Mouse (Mus musculus) kidney, embryonic 14.5 days (tissue): ENCODE results near the gene Npsr1. TPM values are rescaled to one million over a fixed set of nuclear protein-coding genes. Genes with fewer than 3 reads are reported as not detected.

Experiments
- ATAC-seq: fragments of 200-750 bp; cut with Nextera tagmentation; 2 replicates; pipeline ENCODE4 v1.8.0; 2017; ENCODE audit warnings: moderate number of reproducible peaks, mild to moderate bottlenecking, moderate TSS enrichment, moderate library complexity; ENCODE audit not compliant: low FRiP score, low TSS enrichment
- H3K27ac ChIP-seq: fragments of 300-500 bp; sonication (generic); 2 replicates; pipeline ENCODE4 v1.5.1; 2014; ENCODE audit warnings: low read depth, mild to moderate bottlenecking, low read length, moderate library complexity, mixed read lengths
- H3K27me3 ChIP-seq: fragments of 300-500 bp; sonication (generic); 2 replicates; pipeline ENCODE4 v1.6.1; 2014; ENCODE audit warnings: mild to moderate bottlenecking, low read length; ENCODE audit not compliant: control insufficient read depth, insufficient read depth
- H3K36me3 ChIP-seq: fragments of 300-500 bp; sonication (generic); 2 replicates; pipeline ENCODE4 v1.6.1; 2014; ENCODE audit warnings: low read length, mixed read lengths; ENCODE audit not compliant: control insufficient read depth, insufficient read depth
- H3K4me1 ChIP-seq: fragments of 300-500 bp; sonication (generic); 2 replicates; pipeline ENCODE4 v1.6.1; 2014; ENCODE audit warnings: low read length, mixed read lengths; ENCODE audit not compliant: control insufficient read depth, insufficient read depth
- H3K4me2 ChIP-seq: fragments of 300-500 bp; sonication (generic); replicated peaks from 2 replicates; pipeline ENCODE4 v1.6.1; 2014; ENCODE audit warnings: low read depth, mild to moderate bottlenecking, low read length
- H3K4me3 ChIP-seq: fragments of 300-500 bp; sonication (generic); 2 replicates; pipeline ENCODE4 v1.5.1; 2014; ENCODE audit warnings: mild to moderate bottlenecking, low read length
- H3K9ac ChIP-seq: fragments of 300-500 bp; sonication (generic); 2 replicates; pipeline ENCODE4 v1.6.1; 2014; ENCODE audit warnings: low read depth, mild to moderate bottlenecking, low read length, moderate library complexity
- H3K9me3 ChIP-seq: fragments of 300-500 bp; sonication (generic); 2 replicates; pipeline ENCODE4 v1.6.1; 2016; ENCODE audit warnings: low read length; ENCODE audit not compliant: control insufficient read depth
- WGBS: fragments of 180-500 bp; shearing (Covaris S2); extraction: QIAGEN DNeasy Blood & Tissue Kit; methylation state at CpG from one replicate; pipeline ENCODE4 v1.1.7; 2014; 5-methylcytosine and 5-hydroxymethylcytosine counted together
- polyA plus RNA-seq: library from polyadenylated mRNA; unstranded; fragments of >200 nt; fragmentation: Nextera tagmentation; extraction: Ambion mirVana; gene quantifications from 2 replicates; pipeline ENCODE4 v1.2.1, GENCODE M21; 2014

Npsr1 gene
- polyA plus RNA-seq, 1 experiment from 2014 or later = 0.46 TPM

- H3K4me2 ChIP-seq = no peak overlapping the region
- H3K4me3 ChIP-seq = no peak overlapping the region
- no peak for ATAC-seq
- no peak overlapping the region for H3K27ac ChIP-seq
- H3K4me1 ChIP-seq = no peaks in the 10 kb centered on the region
- H3K9ac ChIP-seq = no peak overlapping the region
- H3K9me3 ChIP-seq = no peaks in the 10 kb centered on the region
- no peaks in the 10 kb centered on the region for H3K27me3 ChIP-seq
- no peaks in the 10 kb centered on the region for H3K36me3 ChIP-seq
- 53% methylated on average over 2 of the region's 2 CpGs for WGBS
Observed at GRCm38 (mm10) chr9:24189511-24190260, 91.9 kb downstream of the Npsr1 start.

- H3K27me3 ChIP-seq = no peaks in the 10 kb centered on the region
- no peaks in the 10 kb centered on the region for H3K9me3 ChIP-seq
- H3K4me2 ChIP-seq = no peak overlapping the region
- H3K4me1 ChIP-seq = no peaks in the 10 kb centered on the region
- 53% methylated on average over 1 of the region's 1 CpGs for WGBS
- H3K27ac ChIP-seq = no peak overlapping the region
- no peak overlapping the region for H3K9ac ChIP-seq
- H3K4me3 ChIP-seq = no peak overlapping the region
- no peaks in the 10 kb centered on the region for H3K36me3 ChIP-seq
- ATAC-seq = no peak
Observed at GRCm38 (mm10) chr9:24190261-24190588, 92.4 kb downstream of the Npsr1 start.

GRCm38 (mm10) chr9:24198254-24198653 lies 100.5 kb downstream of the Npsr1 start:
- no peaks in the 10 kb centered on the region for H3K27me3 ChIP-seq
- no peaks in the 10 kb centered on the region for H3K36me3 ChIP-seq
- no peak overlapping the region for H3K27ac ChIP-seq
- H3K9ac ChIP-seq = no peak overlapping the region
- H3K4me2 ChIP-seq = no peak overlapping the region
- ATAC-seq = no peak
- no peak overlapping the region for H3K4me3 ChIP-seq
- no peaks in the 10 kb centered on the region for H3K9me3 ChIP-seq
- 89% methylated on average over 1 of the region's 1 CpGs for WGBS
- H3K4me1 ChIP-seq = no peaks in the 10 kb centered on the region

GRCm38 (mm10) chr9:24211636-24212035 lies 113.8 kb downstream of the Npsr1 start:
- WGBS = 93% methylated on average over 1 of the region's 1 CpGs

GRCm38 (mm10) chr9:24217721-24218120 lies 119.9 kb downstream of the Npsr1 start:
- H3K4me3 ChIP-seq = no peak overlapping the region
- no peak overlapping the region for H3K9ac ChIP-seq
- H3K4me1 ChIP-seq = no peaks in the 10 kb centered on the region
- H3K4me2 ChIP-seq = no peak overlapping the region
- no peaks in the 10 kb centered on the region for H3K27me3 ChIP-seq
- 68% methylated on average over 1 of the region's 1 CpGs for WGBS
- ATAC-seq = no peak
- H3K27ac ChIP-seq = no peak overlapping the region
- no peaks in the 10 kb centered on the region for H3K36me3 ChIP-seq
- H3K9me3 ChIP-seq = no peaks in the 10 kb centered on the region

More at GRCm38 (mm10) chr9:24211636-24212035, 113.8 kb downstream of the Npsr1 start:
- Histone ChIP-seq H3K27ac (no peak overlapping the region), H3K9me3 (no peaks in the 10 kb centered on the region), H3K4me1 (no peaks in the 10 kb centered on the region), H3K4me3 (no peak overlapping the region), H3K36me3 (no peaks in the 10 kb centered on the region), H3K27me3 (no peaks in the 10 kb centered on the region), H3K9ac (no peak overlapping the region), H3K4me2 (no peak overlapping the region)
- no peak for ATAC-seq

GRCm38 (mm10) chr9:24236461-24236860 lies 138.7 kb downstream of the Npsr1 start:
- Histone ChIP-seq H3K9me3 (no peaks in the 10 kb centered on the region), H3K27me3 (no peaks in the 10 kb centered on the region), H3K4me3 (no peak overlapping the region), H3K9ac (no peak overlapping the region), H3K27ac (no peak overlapping the region), H3K36me3 (no peaks in the 10 kb centered on the region), H3K4me2 (no peak overlapping the region), H3K4me1 (no peaks in the 10 kb centered on the region)
- no peak for ATAC-seq
- WGBS = 89% methylated on average over 1 of the region's 1 CpGs

- no peak for ATAC-seq
- no peaks in the 10 kb centered on the region for H3K36me3 ChIP-seq
- no peak overlapping the region for H3K27ac ChIP-seq
- H3K4me2 ChIP-seq = no peak overlapping the region
- H3K4me1 ChIP-seq = no peaks in the 10 kb centered on the region
- H3K9me3 ChIP-seq = no peaks in the 10 kb centered on the region
- H3K4me3 ChIP-seq = no peak overlapping the region
- H3K27me3 ChIP-seq = no peaks in the 10 kb centered on the region
- H3K9ac ChIP-seq = no peak overlapping the region
Observed at GRCm38 (mm10) chr9:24247557-24247956, 149.8 kb downstream of the Npsr1 start.

- Histone ChIP-seq H3K36me3 (no peaks in the 10 kb centered on the region), H3K4me1 (no peaks in the 10 kb centered on the region), H3K27me3 (no peaks in the 10 kb centered on the region), H3K4me2 (no peak overlapping the region), H3K9ac (no peak overlapping the region), H3K4me3 (no peak overlapping the region), H3K9me3 (no peaks in the 10 kb centered on the region), H3K27ac (no peak overlapping the region)
- no peak for ATAC-seq
- 66% methylated on average over 8 of the region's 8 CpGs for WGBS
Observed at GRCm38 (mm10) chr9:24254236-24254635, 156.4 kb downstream of the Npsr1 start.

GRCm38 (mm10) chr9:24280498-24281287 lies 182.9 kb downstream of the Npsr1 start:
- Histone ChIP-seq H3K27me3 (no peaks in the 10 kb centered on the region), H3K4me3 (no peak overlapping the region), H3K36me3 (no peaks in the 10 kb centered on the region), H3K9ac (no peak overlapping the region), H3K9me3 (no peaks in the 10 kb centered on the region), H3K4me2 (no peak overlapping the region), H3K27ac (no peak overlapping the region), H3K4me1 (no peaks in the 10 kb centered on the region)
- ATAC-seq = no peak
- WGBS = 93% methylated on average over 2 of the region's 2 CpGs
